Mouse (Mus musculus) olfactory bulb, adult 2 months (tissue): ENCODE results near the gene Cetn4.

Source experiments
- CTCF ChIP-seq: fragments of 200-500 bp; IDR thresholded peaks from 2 replicates; pipeline ENCODE4 v1.5.1; 2012; ENCODE audit warnings: low read depth, mild to moderate bottlenecking, low read length, moderate library complexity; ENCODE audit not compliant: insufficient read depth
- POLR2A ChIP-seq: fragments of 200-500 bp; IDR thresholded peaks from 2 replicates; pipeline ENCODE4 v1.6.1; 2012; ENCODE audit warnings: mild to moderate bottlenecking, low read depth, low read length, moderate library complexity; ENCODE audit not compliant: insufficient read depth

DNA sequence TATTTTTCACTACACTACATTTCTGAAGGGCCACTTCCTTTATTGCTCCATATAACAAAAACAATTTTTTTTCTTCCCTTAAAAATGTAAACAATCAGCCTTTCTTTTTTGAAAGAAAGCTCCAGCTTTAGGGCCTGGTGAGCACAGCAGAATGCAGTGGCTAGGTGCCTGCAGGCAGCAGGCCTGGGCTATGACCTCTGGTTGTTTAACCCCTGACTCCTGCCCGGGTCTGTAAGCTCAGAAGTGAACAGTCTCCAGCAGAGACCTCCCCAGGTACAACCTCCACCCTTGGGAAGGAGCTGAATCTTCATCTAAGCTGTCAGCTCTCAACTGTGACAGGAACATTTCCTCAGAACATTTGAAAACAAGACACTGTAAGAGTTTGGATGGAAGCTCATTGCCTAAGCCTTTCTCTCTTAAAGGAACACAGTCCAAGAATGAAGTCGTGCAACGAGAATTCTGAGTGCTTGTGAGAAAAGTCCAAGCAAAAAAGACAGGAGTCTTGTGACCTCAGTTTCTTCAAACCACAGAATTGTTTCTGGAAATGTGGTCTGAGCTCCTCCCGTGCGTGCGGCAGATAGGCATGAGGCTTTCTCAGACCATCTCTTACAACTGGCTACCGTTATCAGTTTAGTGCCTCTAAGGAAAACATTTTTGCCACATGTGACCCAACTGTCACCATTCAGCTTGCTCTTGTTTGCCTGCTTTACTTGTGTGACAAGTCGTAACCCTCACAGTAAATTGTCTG, 8.9 kb downstream of the Cetn4 start:
- TF ChIP-seq CTCF (no peak), POLR2A (no peak)
